Mouse (Mus musculus) myocyte (in vitro differentiated cells): ENCODE data around the gene Lrmda.

Experiments used
- E2F4 ChIP-seq: IDR thresholded peaks from one replicate; pipeline ENCODE4 v1.6.1; 2011; ENCODE audit warnings: mild to moderate bottlenecking, control low read depth, moderate library complexity; ENCODE audit not compliant: insufficient read depth
- MYOD1 ChIP-seq, 3 experiments: IDR thresholded peaks; one replicate each; pipeline ENCODE4 v1.6.1; 2011; ENCODE audit warnings: control low read depth in 2 of 3, low read depth in 2 of 3, mild to moderate bottlenecking in 2 of 3, moderate library complexity in 1 of 3; ENCODE audit not compliant: insufficient read length in 2 of 3, control insufficient read depth in 1 of 3
- MYOG ChIP-seq, 3 experiments: IDR thresholded peaks; one replicate each; pipeline ENCODE4 v1.6.1; 2011; ENCODE audit warnings: control low read depth in 2 of 3, low read depth in 2 of 3, mild to moderate bottlenecking in 2 of 3; ENCODE audit not compliant: insufficient read length in 2 of 3, control insufficient read depth in 1 of 3, insufficient read depth in 1 of 3
- POLR2A ChIP-seq: IDR thresholded peaks from one replicate; pipeline ENCODE4 v1.6.1; 2011; ENCODE audit warnings: low read depth, mild to moderate bottlenecking, control low read depth, moderate library complexity; ENCODE audit not compliant: insufficient read length

GRCm38 (mm10) chr14:22101961-22102805, 82.7 kb downstream of the Lrmda start:
- TF ChIP-seq POLR2A, result no peak
- no peak for TF ChIP-seq MYOD1 (IDR thresholded peaks at IDR 0.05; ENCODE audit: control insufficient read depth in 1 of 3, insufficient read length in 2 of 3, low read depth in 2 of 3)
- no peak for TF ChIP-seq E2F4
- no peak for TF ChIP-seq MYOG (IDR thresholded peaks at IDR 0.05; ENCODE audit: control insufficient read depth in 1 of 3, insufficient read depth in 1 of 3, insufficient read length in 2 of 3, low read depth in 2 of 3)
